Mouse (Mus musculus): ENCODE data around the gene Ptprj. TPM values are rescaled to one million over a fixed set of nuclear protein-coding genes. Genes with fewer than 3 reads are reported as not detected.
"Not testable (repeated sequence)": the region's sequence is repeated elsewhere in the genome, so short reads cannot be mapped to it uniquely, and the experiment has no call there.

The Ptprj gene
- total and polyA plus RNA-seq, 3 experiments, result 2.6 to 20.6 (median 15.2) TPM

- no peak for DNase-seq
Observed at GRCm38 (mm10) chr2:90480747-90481308, 99.6 kb downstream of the Ptprj start.

- DNase-seq, result no peak
Observed at GRCm38 (mm10) chr2:90478531-90478930, 101.9 kb downstream of the Ptprj start.

- no peak for DNase-seq
Observed at GRCm38 (mm10) chr2:90477617-90478016, 102.8 kb downstream of the Ptprj start.

- DNase-seq, result no peak
Observed at GRCm38 (mm10) chr2:90476792-90477191, 103.7 kb downstream of the Ptprj start.

DNA sequence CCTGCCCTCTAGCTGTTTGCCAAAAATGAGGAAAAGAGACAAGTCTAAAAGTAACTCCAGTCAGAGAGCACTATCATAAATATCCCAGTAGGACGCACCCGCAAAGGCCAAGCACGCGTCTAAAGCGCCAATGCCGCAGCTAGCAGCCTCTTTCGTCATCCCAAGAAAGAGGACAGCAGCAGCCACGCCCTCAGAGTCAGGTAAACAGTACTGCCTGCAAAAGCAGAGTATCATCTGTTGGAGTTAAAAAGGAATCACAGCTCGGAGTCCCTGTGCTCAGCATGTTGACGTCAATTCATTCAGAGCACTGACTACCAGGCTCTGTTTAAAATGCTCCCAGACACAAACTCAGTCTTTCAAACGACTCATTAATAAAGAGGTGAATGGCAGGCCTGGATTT lies 104.1 kb downstream of the Ptprj start:
- DNase-seq, result no peak

DNA sequence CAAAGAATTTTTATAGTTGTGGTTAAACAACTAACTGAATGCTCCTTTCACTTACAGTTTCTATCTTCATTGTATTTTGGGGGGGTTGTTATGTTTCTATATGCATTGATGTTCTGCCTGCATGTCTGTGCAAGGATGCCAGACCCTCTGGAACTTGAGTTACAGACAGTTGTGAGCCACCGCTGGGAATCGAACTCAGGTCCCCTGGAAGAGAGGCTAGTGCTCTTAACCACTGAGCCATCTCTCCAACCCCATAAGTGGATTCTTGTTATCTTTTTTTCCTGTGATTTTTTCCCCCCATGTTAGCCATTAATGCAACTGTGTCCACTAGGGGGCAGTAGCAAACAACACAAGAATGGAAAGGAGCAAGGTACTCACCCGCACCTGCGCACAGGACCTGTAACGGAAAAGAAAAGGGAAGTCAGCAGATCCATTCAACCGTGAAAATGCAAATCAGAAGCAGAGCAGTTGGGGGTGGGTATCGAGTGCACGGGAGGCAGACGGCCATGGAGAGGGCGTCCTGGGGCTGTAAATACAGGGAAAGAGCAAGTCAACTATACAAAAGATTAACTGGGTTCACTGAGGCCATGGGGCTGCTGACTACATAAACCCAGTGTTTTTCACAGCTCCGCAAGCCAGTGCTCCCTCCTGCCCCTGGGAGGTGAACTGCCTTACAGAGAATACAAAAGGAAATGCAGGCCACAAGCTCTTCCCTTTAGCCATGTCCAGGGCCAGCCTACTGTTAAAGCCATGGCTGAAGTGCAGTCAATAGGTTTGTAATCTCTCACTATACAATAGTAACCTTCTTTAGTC lies 105.6 kb downstream of the Ptprj start:
- peak; percentile 79 for DNase-seq

DNA sequence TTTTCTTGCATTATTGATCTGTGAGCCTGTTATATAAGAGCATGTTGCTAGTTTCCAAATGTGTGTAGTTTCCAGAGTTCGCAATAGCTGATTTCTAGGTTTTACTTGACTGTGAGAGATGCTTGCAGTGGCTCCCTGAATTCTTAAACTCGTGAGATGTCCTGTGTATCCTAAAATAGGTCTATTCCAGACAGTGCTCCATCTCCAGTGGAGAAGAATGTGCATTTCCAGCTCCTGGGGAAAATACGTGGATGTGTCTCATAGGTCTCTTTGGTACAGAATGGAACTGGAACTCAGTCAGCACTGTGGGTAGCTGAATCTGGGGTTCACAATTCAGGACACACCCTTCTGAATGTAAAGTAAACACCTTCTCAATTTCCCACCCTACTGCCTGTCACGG lies 107.7 kb downstream of the Ptprj start:
- no peak for DNase-seq

- DNase-seq, result no peak
Observed at GRCm38 (mm10) chr2:90470122-90470521, 110.3 kb downstream of the Ptprj start.

- no peak for DNase-seq
Observed at GRCm38 (mm10) chr2:90466480-90466879, 114.0 kb downstream of the Ptprj start.

DNA sequence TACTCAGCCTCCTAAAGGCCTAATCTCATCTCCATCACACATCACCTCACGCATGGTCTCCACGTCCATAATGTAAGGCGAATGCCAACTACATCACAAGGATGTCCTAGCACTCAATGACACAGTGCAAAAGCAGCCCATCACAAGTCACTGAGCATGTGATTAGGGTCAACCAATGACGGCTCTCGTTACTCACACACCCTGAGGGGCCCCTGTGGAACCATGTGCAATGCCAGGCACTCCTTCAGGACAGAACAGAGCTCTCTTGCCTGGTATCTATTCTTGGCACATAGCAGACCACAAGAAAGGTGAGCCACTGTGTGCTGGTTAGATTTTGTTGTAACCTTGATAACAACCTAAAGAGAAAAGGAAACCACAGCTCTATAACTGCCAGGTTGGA lies 116.7 kb downstream of the Ptprj start:
- DNase-seq, result no peak

DNA sequence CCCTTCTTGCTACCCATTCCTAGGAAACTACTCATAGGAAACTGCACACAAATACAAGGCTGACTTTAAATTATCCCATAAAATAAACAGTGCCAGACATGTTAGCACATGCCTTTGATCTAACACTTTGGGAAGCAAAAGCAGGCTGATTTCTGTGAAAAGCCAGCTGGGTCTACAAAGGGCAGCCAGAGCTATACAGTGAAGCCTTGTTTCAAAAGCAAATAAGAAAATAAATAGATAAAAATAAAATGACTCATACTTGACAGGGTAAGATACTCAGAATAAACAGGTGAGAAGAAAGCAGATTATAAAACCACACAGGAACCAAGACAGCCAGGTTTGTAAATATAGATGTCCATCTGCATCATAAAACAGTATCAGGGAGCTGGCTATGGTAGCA lies 118.2 kb downstream of the Ptprj start:
- no peak for DNase-seq

- no peak for DNase-seq
Observed at GRCm38 (mm10) chr2:90457946-90458345, 122.5 kb downstream of the Ptprj start.

DNA sequence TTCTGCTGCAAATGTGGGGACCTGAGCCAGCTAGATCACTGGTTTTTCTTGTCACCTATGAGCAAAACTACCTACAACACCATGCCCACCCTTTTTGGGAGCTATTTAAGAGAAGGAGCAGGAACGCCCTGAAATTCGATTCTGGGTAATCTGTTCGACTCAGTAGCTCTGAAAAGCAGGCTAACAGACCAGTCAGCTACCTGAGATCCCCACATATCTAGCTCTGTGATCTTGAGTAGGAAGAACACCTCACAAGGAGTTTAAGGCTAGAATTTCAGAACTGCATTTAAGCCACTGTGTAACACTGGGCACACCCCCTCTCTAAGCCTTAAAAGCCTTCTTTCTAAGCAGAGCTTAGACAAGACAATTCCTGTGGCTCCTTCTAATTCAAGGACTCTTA lies 128.1 kb downstream of the Ptprj start:
- DNase-seq, result no peak

- no peak for DNase-seq
Observed at GRCm38 (mm10) chr2:90448967-90449740, 131.3 kb downstream of the Ptprj start.

DNA sequence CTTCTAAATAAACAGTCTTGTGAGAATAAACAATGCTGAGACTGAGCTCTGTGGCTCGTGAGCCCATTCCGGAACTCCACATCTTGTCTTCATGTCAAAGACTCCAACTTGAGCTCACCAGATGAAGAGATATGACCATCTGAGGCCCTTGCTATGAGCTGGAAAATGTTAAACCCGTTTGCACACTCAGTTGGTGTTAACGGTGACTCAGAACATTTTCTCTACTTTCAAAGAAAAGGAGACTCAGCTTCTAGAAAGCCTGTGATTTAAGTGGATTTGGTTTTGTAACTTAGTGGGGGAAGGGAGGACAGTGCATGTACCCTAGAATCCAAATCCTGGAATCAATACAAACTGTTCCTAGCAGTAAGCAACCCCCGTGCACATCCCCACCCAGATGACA lies 136.6 kb downstream of the Ptprj start:
- no peak for DNase-seq

DNA sequence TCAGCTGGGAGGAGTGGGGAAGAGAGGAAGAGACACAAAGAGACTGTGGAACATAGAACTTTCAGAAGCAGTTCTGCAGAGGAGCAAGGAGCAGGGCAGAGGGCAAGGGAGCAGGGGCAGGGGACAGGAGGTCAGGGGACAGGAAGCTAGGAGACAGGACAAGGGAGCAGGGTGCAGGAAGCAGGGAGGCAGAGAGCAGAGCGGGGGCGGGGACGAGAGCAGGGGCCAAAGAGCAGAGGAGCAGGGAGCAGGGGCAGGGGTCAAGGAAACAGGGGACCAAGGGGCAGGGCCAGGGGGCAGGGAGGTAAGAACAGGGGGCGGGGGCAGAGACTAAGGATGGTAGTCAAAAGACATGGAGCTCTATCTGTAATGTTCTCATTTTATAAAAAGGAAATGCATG lies 138.6 kb downstream of the Ptprj start:
- DNase-seq, result not testable (repeated sequence)

- DNase-seq, result not testable (repeated sequence)
Observed at GRCm38 (mm10) chr2:90440169-90440568, 140.3 kb downstream of the Ptprj start.

DNA sequence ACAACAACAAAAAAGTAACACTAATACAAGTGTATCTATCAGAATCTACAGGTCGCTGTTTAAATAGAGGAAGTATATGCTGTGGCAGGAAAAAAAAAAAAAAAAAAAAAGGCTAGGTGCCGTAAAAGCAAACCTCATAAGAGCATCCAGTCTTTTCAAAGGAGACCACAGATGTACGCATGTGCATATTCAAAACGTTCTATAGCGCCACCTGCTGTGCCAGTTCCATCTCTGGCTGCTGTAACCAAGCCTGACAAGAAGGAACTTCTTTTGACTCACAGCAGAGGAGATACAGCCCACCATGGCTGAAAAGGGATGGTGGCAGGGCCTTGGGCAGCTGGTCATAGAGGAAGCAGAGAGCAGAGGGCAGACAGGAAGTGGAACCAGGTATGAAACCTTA lies 143.0 kb downstream of the Ptprj start:
- not testable (repeated sequence) for DNase-seq

DNA sequence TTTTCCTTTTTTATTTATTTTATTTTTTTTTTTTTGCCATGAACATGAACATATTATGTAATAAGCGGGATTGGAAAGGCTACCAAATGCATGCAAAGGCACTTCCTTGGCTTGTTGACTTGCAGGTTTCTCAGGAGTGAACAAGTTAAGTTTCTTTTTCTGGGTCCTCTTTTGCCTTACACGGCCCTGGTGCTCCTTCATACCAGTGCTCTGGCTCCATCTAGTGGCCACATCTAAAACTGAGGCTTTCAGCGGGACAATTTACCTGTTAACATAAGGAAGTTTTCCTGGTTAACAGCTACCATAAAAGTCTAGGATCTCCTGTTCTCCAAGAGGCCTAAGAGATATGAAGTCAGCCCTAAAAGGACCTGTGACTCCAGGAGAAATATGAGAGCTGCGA lies 150.7 kb downstream of the Ptprj start:
- not testable (repeated sequence) for DNase-seq

DNA sequence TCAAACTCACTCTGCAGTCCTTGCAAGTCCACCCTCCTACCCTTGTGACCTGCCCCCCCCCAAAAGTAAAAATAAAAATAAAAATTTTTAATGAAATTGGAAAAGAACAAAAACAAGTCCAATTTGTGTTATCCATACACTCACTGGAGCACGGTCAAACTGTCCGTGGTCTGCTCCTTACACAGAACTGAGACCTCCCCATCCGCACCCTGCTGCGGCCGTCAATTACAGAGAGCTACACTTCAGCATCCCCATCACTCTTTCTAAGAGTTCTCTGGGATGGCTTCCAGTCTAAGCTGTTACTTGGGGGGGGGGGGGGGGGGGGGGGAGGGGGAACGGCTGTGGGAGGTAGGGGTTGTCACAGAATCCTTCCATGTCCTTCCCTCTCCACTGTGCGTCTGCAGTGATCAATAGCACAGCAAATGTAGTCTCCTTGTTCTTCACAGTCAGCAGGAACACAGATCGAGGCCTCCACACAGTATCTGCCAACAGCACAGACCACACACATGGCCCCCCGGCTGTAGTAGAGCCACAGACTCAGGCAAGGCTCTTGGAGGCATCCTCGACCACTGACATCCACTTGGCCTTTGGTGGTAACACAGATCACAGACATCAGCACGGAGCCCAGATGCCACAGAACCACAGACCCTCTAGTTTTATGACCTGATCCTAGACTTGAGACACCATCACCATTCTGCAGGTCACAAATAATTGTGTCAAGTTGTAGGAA lies 151.3 kb downstream of the Ptprj start:
- DNase-seq, result not testable (repeated sequence)

DNA sequence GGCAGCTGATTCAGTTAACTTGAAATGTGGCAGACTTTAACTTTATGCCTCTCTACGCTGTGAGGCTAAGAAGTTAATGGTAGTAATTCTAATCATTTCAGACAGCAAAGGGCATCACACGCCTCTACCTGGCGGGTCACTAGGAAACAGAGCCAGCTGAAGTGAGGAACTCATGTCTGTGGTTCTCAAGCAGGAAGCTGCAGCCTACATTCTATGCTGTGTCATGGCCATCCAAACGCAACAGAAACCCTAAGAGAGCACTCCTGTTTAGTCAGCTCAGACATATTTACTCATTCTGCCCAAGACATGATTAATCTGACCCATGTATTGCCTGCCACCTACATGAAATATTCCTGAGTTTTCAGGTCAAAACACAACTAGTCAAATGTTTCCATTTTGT lies 155.5 kb downstream of the Ptprj start:
- not testable (repeated sequence) for DNase-seq

DNA sequence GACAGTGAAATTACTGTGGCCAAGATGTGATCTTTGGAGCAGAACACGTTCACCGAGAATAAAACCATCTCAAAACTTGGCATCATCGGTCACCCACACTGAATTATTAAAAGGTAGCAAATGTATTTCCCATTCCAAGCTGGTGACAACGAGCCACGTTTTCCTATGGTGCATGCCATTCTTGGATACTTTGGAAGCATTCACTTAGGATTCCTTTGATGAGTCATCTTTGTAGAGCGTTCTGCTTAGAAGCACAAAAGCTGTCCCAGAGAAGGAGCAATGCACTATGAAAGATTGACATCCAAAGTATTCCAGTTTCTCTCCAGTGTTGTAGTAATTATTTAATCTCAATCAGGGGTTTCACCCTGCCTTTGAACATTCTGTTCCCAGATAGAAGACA lies 158.2 kb downstream of the Ptprj start:
- DNase-seq, result not testable (repeated sequence)
